Mouse (Mus musculus) liver, adult 2 months (tissue): Measurements from ENCODE around the gene Ddx41. TPM values are rescaled to one million over a fixed set of nuclear protein-coding genes. Genes with fewer than 3 reads are reported as not detected.
A peak's percentile ranks its signal among the peaks of the same experiment; 100 is the strongest.
"Not testable (repeated sequence)": the region's sequence is repeated elsewhere in the genome, so short reads cannot be mapped to it uniquely, and the experiment has no call there.

Source experiments
- DNase-seq: peaks from one replicate; pipeline ENCODE4 v3.0.0-alpha.2; 2011; ENCODE audit warnings: low read depth, low spot score; ENCODE audit errors: extremely low read depth
- H3K27ac ChIP-seq: fragments of 200-500 bp; replicated peaks from 2 replicates; pipeline ENCODE4 v1.5.1; 2012; ENCODE audit warnings: low read depth, mild to moderate bottlenecking, control low read depth, inconsistent platforms, low read length; ENCODE audit not compliant: insufficient read depth
- H3K27me3 ChIP-seq: fragments of 200-500 bp; 2 replicates; pipeline ENCODE4 v1.6.1; 2012; ENCODE audit warnings: mild to moderate bottlenecking, moderate library complexity, low read length, inconsistent platforms; ENCODE audit not compliant: control insufficient read depth, insufficient read depth
- H3K36me3 ChIP-seq: fragments of 200-500 bp; 2 replicates; pipeline ENCODE4 v1.6.1; 2012; ENCODE audit warnings: low read length, inconsistent platforms; ENCODE audit not compliant: control insufficient read depth, insufficient read depth
- H3K4me1 ChIP-seq: fragments of 200-500 bp; 2 replicates; pipeline ENCODE4 v1.6.1; 2011; ENCODE audit warnings: low read length; ENCODE audit not compliant: control insufficient read depth, insufficient read depth
- H3K4me3 ChIP-seq: fragments of 200-500 bp; 2 replicates; pipeline ENCODE4 v1.5.1; 2011; ENCODE audit warnings: low read depth, mild to moderate bottlenecking, control low read depth, low read length, moderate library complexity; ENCODE audit not compliant: insufficient read depth
- H3K79me2 ChIP-seq: fragments of 200-500 bp; 2 replicates; pipeline ENCODE4 v1.6.1; 2012; ENCODE audit warnings: inconsistent platforms, mild to moderate bottlenecking, low read length, moderate library complexity; ENCODE audit not compliant: control insufficient read depth, insufficient read depth
- H3K9ac ChIP-seq: fragments of 200-500 bp; 2 replicates; pipeline ENCODE4 v1.6.1; 2012; ENCODE audit warnings: low read depth, mild to moderate bottlenecking, control low read depth, inconsistent platforms, low read length
- CTCF ChIP-seq: fragments of 200-500 bp; IDR thresholded peaks from 2 replicates; pipeline ENCODE4 v1.5.1; 2011; ENCODE audit warnings: low read depth, low read length, control low read depth
- POLR2A ChIP-seq: fragments of 200-500 bp; IDR thresholded peaks from 2 replicates; pipeline ENCODE4 v1.6.1; 2011; ENCODE audit warnings: low read length, control low read depth; ENCODE audit not compliant: insufficient read depth; ENCODE audit errors: extremely low read depth
- WGBS: fragments of 180-500 bp; shearing (Covaris S2); methylation state at CpG from one replicate; pipeline ENCODE4 v1.1.7; 2018; 5-methylcytosine and 5-hydroxymethylcytosine counted together
- polyA plus RNA-seq: library from polyadenylated mRNA; depleted of rRNA; stranded (reverse); fragments of >200 nt; gene quantifications from 2 replicates; pipeline ENCODE4 v1.2.3, GENCODE M21; 2012; rRNA removed
- total RNA-seq: library from RNA; depleted of rRNA; stranded (reverse); fragments of >200 nt; gene quantifications from 2 replicates; pipeline ENCODE4 v1.2.3, GENCODE M21; 2014; rRNA removed

The Ddx41 gene
- total RNA-seq (30.1 and 35.4 TPM in 2 replicates), polyA plus RNA-seq (38.8 and 39.9 TPM in 2 replicates)

- Histone ChIP-seq H3K9ac (peak within 1 kb of the TSS; percentile 69), H3K4me1 (peaks cover 8% of the 10 kb centered on the region), H3K36me3 (peaks cover 5% of the 10 kb centered on the region), H3K4me3 (peak within 1 kb of the TSS; percentile 70), H3K27me3 (no peaks in the 10 kb centered on the region), H3K79me2 (peaks cover 3% of the 10 kb centered on the region; the same call in 1 of the 2 replicates), H3K27ac (no peak within 1 kb of the TSS)
- under 1% methylated on average over 70 of the region's 70 CpGs for WGBS
- peak; percentile 99 for DNase-seq
- 0 out of 2 replicates have a peak, but pooled peaks have one; percentile 7 for TF ChIP-seq POLR2A
- peak; percentile 98 for TF ChIP-seq CTCF
Measured at GRCm38 (mm10) chr13:55536194-55537175, at the start of gene Ddx41. TSS of gene Ddx41 (minus strand) at chr13:55536658.

GRCm38 (mm10) chr13:55578086-55578485 is 41.6 kb upstream of the Ddx41 start:
- WGBS = 78% methylated on average over 4 of the region's 4 CpGs
- DNase-seq = no peak
- TF ChIP-seq POLR2A (no peak), CTCF (no peak)
- no peaks in the 10 kb centered on the region for H3K79me2 ChIP-seq
- no peaks in the 10 kb centered on the region for H3K4me1 ChIP-seq
- H3K4me3 ChIP-seq = no peak overlapping the region
- no peak overlapping the region for H3K27ac ChIP-seq
- H3K9ac ChIP-seq = no peak overlapping the region
- H3K27me3 ChIP-seq = no peaks in the 10 kb centered on the region
- no peaks in the 10 kb centered on the region for H3K36me3 ChIP-seq

GRCm38 (mm10) chr13:55576872-55577271 is 40.4 kb upstream of the Ddx41 start:
- H3K4me3 ChIP-seq, DNase-seq, H3K27ac ChIP-seq, H3K79me2 ChIP-seq, H3K4me1 ChIP-seq, H3K27me3 ChIP-seq, H3K9ac ChIP-seq, H3K36me3 ChIP-seq: not testable (repeated sequence)
- 88% methylated on average over 7 of the region's 7 CpGs for WGBS

GRCm38 (mm10) chr13:55575932-55576331 is 39.5 kb upstream of the Ddx41 start:
- H3K4me3 ChIP-seq = no peak overlapping the region
- H3K9ac ChIP-seq = no peak overlapping the region
- no peaks in the 10 kb centered on the region for H3K27me3 ChIP-seq
- DNase-seq = no peak
- TF ChIP-seq POLR2A (no peak), CTCF (no peak)
- H3K4me1 ChIP-seq = no peaks in the 10 kb centered on the region
- WGBS = 67% methylated on average over 5 of the region's 5 CpGs
- peaks cover 4% of the 10 kb centered on the region; the same call in 1 of the 2 replicates for H3K79me2 ChIP-seq
- no peaks in the 10 kb centered on the region for H3K36me3 ChIP-seq
- H3K27ac ChIP-seq = no peak overlapping the region

GRCm38 (mm10) chr13:55574321-55574720 is 37.9 kb upstream of the Ddx41 start:
- TF ChIP-seq POLR2A = no peak
- no peak for TF ChIP-seq CTCF
- DNase-seq = no peak
- Histone ChIP-seq H3K4me1 (peaks cover 6% of the 10 kb centered on the region), H3K9ac (no peak overlapping the region), H3K27ac (no peak overlapping the region), H3K27me3 (no peaks in the 10 kb centered on the region), H3K4me3 (no peak overlapping the region), H3K79me2 (peaks cover 18% of the 10 kb centered on the region; the same call in 1 of the 2 replicates), H3K36me3 (no peaks in the 10 kb centered on the region)
- 77% methylated on average over 5 of the region's 5 CpGs for WGBS

- no peak for DNase-seq
- WGBS = 99% methylated on average over 2 of the region's 2 CpGs
- no peak within 1 kb of the TSS for H3K27ac ChIP-seq
- no peak for TF ChIP-seq POLR2A
- no peak for TF ChIP-seq CTCF
- H3K4me1 ChIP-seq = peaks cover 6% of the 10 kb centered on the region
- no peaks in the 10 kb centered on the region for H3K27me3 ChIP-seq
- no peak within 1 kb of the TSS for H3K4me3 ChIP-seq
- no peak within 1 kb of the TSS for H3K9ac ChIP-seq
- no peaks in the 10 kb centered on the region for H3K36me3 ChIP-seq
- peaks cover 18% of the 10 kb centered on the region; the same call in 1 of the 2 replicates for H3K79me2 ChIP-seq
Measured at GRCm38 (mm10) chr13:55573432-55573831, 37.0 kb upstream of the Ddx41 start, which contains the start of gene Tmed9. TSS of gene Tmed9 (plus strand) at chr13:55573732.
